Mouse (Mus musculus) liver, embryonic 14.5 days (tissue): ENCODE measurements at regions not wholly inside any gene's neighbourhood (a gene's known extent, or its start where the extent isn't known, plus 50 kb on each side); places are given as distances from the start of the nearest gene placed in this dataset.

Source experiments
- ATAC-seq: fragments of 200-750 bp; cut with Nextera tagmentation; 2 replicates; pipeline ENCODE4 v1.8.0; 2017; ENCODE audit warnings: moderate number of reproducible peaks, mild to moderate bottlenecking, moderate library complexity; ENCODE audit not compliant: insufficient read depth
- DNase-seq, 3 experiments: peaks; one replicate each; pipeline ENCODE4 v3.0.0-alpha.2; 2012 to 2013; ENCODE audit warnings: low read depth in 3 of 3, low spot score in 3 of 3
- H3K27ac ChIP-seq: fragments of 300-500 bp; sonication (generic); 2 replicates; pipeline ENCODE4 v1.5.1; 2014; ENCODE audit warnings: moderate library complexity, mild to moderate bottlenecking, control low read depth, inconsistent platforms
- H3K27me3 ChIP-seq: fragments of 300-500 bp; sonication (generic); 2 replicates; pipeline ENCODE4 v1.6.1; 2014; ENCODE audit warnings: mild to moderate bottlenecking, low read length, moderate library complexity; ENCODE audit not compliant: control insufficient read depth, insufficient read depth
- H3K36me3 ChIP-seq: fragments of 300-500 bp; sonication (generic); replicated peaks from 2 replicates; pipeline ENCODE4 v1.6.1; 2014; ENCODE audit warnings: low read depth; ENCODE audit not compliant: control insufficient read depth, insufficient read depth
- H3K4me1 ChIP-seq, 2 experiments: fragments of 200-500 bp in 1 of 2; fragments of 300-500 bp in 1 of 2; sonication (generic) in 1 of 2; replicated peaks; 2 replicates each; pipeline ENCODE4 v1.6.1; 2012 to 2014; ENCODE audit warnings: antibody characterized with exemption in 1 of 2, inconsistent platforms in 1 of 2, low read length in 1 of 2; ENCODE audit not compliant: control insufficient read depth in 2 of 2, insufficient read depth in 2 of 2
- H3K4me2 ChIP-seq: fragments of 300-500 bp; sonication (generic); 2 replicates; pipeline ENCODE4 v1.6.1; 2014; ENCODE audit warnings: low read depth, mild to moderate bottlenecking, control low read depth, moderate library complexity
- H3K4me3 ChIP-seq, 2 experiments: fragments of 200-500 bp in 1 of 2; fragments of 300-500 bp in 1 of 2; sonication (generic) in 1 of 2; 2 replicates each; pipeline ENCODE4 v1.5.1; 2012 to 2014; ENCODE audit warnings: low read depth in 2 of 2, low read length in 2 of 2, mild to moderate bottlenecking in 2 of 2, control low read depth in 1 of 2, inconsistent platforms in 1 of 2, moderate library complexity in 1 of 2; ENCODE audit not compliant: insufficient read depth in 1 of 2
- H3K9ac ChIP-seq: fragments of 300-500 bp; sonication (generic); replicated peaks from 2 replicates; pipeline ENCODE4 v1.6.1; 2014; ENCODE audit warnings: mild to moderate bottlenecking, control low read depth, moderate library complexity
- H3K9me3 ChIP-seq: fragments of 300-500 bp; sonication (generic); 2 replicates; pipeline ENCODE4 v1.6.1; 2016; ENCODE audit warnings: low read length, mixed read lengths; ENCODE audit not compliant: control insufficient read depth
- CTCF ChIP-seq: IDR thresholded peaks from 2 replicates; pipeline ENCODE4 v1.5.1; 2016; ENCODE audit warnings: antibody characterized with exemption, low read depth, control low read depth
- EP300 ChIP-seq: IDR thresholded peaks from 2 replicates; pipeline ENCODE4 v1.6.1; 2016; ENCODE audit warnings: antibody characterized with exemption, low read depth
- WGBS: fragments of 180-500 bp; shearing (Covaris S2); extraction: QIAGEN DNeasy Blood & Tissue Kit; methylation state at CpG from one replicate; pipeline ENCODE4 v1.1.7; 2014; ENCODE audit not compliant: insufficient replicate concordance; 5-methylcytosine and 5-hydroxymethylcytosine counted together

DNA sequence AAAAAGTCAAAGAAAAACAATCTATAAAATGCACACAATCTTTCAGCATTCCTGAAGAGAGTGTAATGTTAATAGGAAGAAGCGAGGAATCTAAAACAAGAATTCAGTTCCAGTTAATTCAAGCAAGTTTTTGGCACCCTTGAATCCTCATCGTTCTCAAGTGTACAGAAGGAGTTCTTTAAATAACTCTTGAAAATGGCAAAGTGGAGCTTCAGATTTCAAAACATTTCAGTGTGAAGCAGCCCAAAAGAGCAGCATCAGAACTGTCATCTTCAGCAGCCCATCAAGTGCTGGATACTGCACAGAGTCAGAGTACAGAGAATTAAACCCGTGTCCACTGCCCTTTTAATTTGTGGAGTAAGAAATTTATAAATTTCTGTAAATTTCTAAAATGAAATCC is 311.8 kb upstream of the Dmac1 start:
- Histone ChIP-seq H3K9ac (no peak overlapping the region), H3K4me2 (no peak overlapping the region), H3K27ac (no peak overlapping the region), H3K4me3 (no peak overlapping the region), H3K9me3 (no peaks in the 10 kb centered on the region), H3K36me3 (no peaks in the 10 kb centered on the region), H3K4me1 (no peaks in the 10 kb centered on the region), H3K27me3 (no peaks in the 10 kb centered on the region)
- ATAC-seq (no peak), DNase-seq (no peak)
- 65% methylated on average over 3 of the region's 3 CpGs for WGBS
- TF ChIP-seq EP300 (no peak), CTCF (no peak)

DNA sequence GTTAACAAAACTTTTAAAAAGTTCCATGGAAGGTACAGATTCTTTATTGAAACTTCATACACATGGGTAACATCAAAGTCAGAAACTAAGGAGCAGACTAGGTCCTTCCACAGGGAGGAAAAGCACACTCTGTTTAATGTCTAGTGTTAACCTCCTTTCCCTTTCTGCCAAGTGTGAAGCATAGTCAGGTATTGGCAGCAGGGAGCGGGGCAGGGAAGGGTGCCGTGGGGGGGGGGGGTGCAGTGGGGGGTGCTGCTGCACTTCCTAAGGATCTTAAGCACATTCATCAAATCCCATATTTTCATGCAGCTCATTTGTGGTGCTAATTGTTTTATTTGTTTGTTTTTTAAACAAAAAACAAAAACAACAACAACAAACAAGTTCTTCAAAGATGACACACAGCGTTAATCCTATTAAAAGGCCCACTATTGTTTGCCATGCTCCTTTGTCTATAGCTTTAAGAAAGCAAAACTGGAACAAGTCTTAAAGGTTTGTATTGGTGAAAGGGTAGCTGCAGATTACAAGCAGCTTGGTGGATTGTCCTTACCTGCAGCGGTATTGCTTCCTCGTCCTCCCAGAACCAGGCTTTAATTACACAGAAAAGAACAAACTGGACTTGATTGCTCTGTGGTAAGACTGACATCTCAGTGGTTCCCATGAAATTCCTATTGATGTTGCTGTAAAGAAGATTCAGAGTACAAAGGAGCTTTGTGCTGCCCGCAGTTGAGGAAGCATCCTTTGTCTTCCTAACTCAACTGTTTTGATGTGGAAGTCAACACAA is 310.2 kb upstream of the Dmac1 start:
- 62% methylated on average over 6 of the region's 6 CpGs for WGBS

GRCm38 (mm10) chr4:75579865-75580264 is 301.8 kb upstream of the Dmac1 start:
- 42% methylated on average over 1 of the region's 1 CpGs for WGBS
- DNase-seq: no peak
- H3K4me2 ChIP-seq: no peak overlapping the region
- no peaks in the 10 kb centered on the region for H3K27me3 ChIP-seq
- H3K9me3 ChIP-seq: no peaks in the 10 kb centered on the region
- no peak overlapping the region for H3K9ac ChIP-seq
- H3K4me3 ChIP-seq: no peak overlapping the region
- no peak for TF ChIP-seq CTCF
- TF ChIP-seq EP300: no peak
- H3K27ac ChIP-seq: no peak overlapping the region
- no peak for ATAC-seq
- H3K4me1 ChIP-seq: no peaks in the 10 kb centered on the region
- H3K36me3 ChIP-seq: no peaks in the 10 kb centered on the region

More for the DNA sequence above, 310.2 kb upstream of the Dmac1 start:
- no peak for ATAC-seq
- Histone ChIP-seq H3K4me1 (no peaks in the 10 kb centered on the region), H3K9me3 (no peaks in the 10 kb centered on the region), H3K4me3 (no peak overlapping the region), H3K36me3 (no peaks in the 10 kb centered on the region), H3K27ac (no peak overlapping the region), H3K9ac (no peak overlapping the region), H3K27me3 (no peaks in the 10 kb centered on the region), H3K4me2 (no peak overlapping the region)
- no peak for TF ChIP-seq CTCF
- TF ChIP-seq EP300: no peak
- no peak for DNase-seq

GRCm38 (mm10) chr4:75572603-75573002 is 294.5 kb upstream of the Dmac1 start:
- TF ChIP-seq CTCF: no peak
- no peak for TF ChIP-seq EP300
- DNase-seq (no peak), ATAC-seq (no peak)
- Histone ChIP-seq H3K27ac (no peak overlapping the region), H3K4me1 (no peaks in the 10 kb centered on the region), H3K4me2 (no peak overlapping the region), H3K9ac (no peak overlapping the region), H3K4me3 (no peak overlapping the region), H3K9me3 (no peaks in the 10 kb centered on the region), H3K36me3 (no peaks in the 10 kb centered on the region), H3K27me3 (no peaks in the 10 kb centered on the region)

DNA sequence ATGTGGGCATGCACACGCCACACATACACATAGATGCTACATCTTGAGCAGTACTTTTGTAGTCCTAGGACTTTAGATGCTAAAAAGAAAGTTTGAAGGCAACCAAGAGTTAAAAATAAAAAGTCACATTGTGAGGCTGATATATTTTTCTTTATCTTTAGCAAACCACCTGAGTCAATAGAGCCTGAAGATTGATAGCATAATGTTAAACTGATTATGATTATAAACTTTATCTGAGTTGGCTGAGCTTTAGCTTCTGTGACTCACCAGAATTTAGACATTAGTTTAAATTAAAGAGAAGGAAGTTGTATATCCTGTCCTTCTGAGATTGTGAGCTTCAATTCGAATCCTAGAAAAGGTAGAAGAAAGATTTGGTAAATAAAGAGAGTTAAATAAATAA is 289.5 kb upstream of the Dmac1 start:
- no peaks in the 10 kb centered on the region for H3K36me3 ChIP-seq
- no peak overlapping the region for H3K9ac ChIP-seq
- DNase-seq (no peak), ATAC-seq (no peak)
- no peak overlapping the region for H3K4me3 ChIP-seq
- no peak for TF ChIP-seq CTCF
- TF ChIP-seq EP300: no peak
- H3K27me3 ChIP-seq: no peaks in the 10 kb centered on the region
- WGBS: 39% methylated on average over 2 of the region's 2 CpGs
- H3K4me1 ChIP-seq: no peaks in the 10 kb centered on the region
- H3K4me2 ChIP-seq: no peak overlapping the region
- no peaks in the 10 kb centered on the region for H3K9me3 ChIP-seq
- no peak overlapping the region for H3K27ac ChIP-seq
